Mouse (Mus musculus) lung, postnatal 0 days (tissue): Measurements from ENCODE around the gene Cep112.

Experiments used
- CTCF ChIP-seq: IDR thresholded peaks from 2 replicates; pipeline ENCODE4 v1.5.1; 2016; ENCODE audit warnings: antibody characterized with exemption, mild to moderate bottlenecking
- EP300 ChIP-seq: IDR thresholded peaks from 2 replicates; pipeline ENCODE4 v1.6.1; 2016; ENCODE audit warnings: antibody characterized with exemption, mild to moderate bottlenecking, control low read depth

DNA sequence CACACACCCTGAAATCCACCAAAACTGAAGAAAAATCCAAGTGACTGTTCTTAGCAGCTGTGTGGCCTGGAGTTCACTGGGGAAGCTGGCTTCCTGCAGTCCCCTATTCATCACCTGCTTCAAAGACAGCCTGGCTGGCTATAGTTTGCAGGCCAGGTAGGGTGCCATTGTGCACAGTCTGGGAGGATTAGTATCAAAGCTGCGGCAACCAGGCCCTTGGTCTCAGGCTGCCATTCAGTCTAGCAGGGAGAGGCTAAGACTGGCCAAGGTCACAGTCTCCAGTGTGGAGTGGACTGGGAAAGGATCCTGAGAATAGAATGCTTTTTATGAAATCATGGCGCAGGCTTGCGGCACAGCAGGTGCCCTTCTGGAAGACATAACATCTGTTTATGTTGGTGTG is 180.3 kb downstream of the Cep112 start:
- TF ChIP-seq CTCF (no peak), EP300 (no peak)
